Mouse (Mus musculus): ENCODE measurements around the gene 1700067K01Rik.
"Not testable (repeated sequence)": the region's sequence is repeated elsewhere in the genome, so short reads cannot be mapped to it uniquely, and the experiment has no call there.

1700067K01Rik gene

DNA sequence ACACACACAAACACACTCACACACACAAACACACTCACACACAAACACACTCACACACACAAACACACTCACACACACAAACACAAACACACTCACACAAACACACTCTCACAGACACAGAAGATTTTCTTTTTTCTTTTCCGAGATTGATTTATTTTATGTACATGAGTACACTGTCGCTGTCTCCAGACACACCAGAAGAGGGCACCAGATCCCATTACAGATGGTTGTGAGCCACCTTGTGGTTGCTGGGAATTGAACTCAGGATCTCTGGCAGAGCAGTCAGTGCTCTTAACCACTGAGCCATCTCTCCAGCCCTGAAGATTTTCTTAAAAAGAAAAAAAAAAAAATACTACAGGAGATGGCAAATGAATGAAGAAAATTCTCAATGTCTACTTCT lies 18.1 kb upstream of the 1700067K01Rik start:
- in situ Hi-C loops (cut with MboI, MseI), result not testable (repeated sequence)

DNA sequence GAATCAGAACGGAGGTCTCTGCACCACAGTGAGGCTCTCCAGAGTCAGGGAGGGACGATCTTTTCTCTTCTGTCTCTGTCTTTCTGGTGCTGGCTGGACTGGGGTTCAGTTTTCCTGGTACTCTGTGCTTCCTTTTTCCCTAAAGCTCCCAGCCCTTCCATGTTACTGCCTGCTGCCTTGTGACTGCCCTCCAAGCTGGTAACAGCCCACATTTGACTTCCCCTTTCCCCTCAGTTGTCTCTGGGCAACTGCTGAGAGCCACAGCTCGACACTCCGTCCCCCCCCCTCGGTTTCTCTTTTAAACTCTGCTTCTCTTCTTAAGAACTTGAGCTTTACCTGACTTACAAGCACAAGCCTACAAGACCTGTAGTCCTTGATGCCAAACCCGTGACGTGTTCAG lies 12.1 kb upstream of the 1700067K01Rik start:
- in situ Hi-C loops (cut with MboI, MseI), result no loop called here

- in situ Hi-C loops (cut with MboI, MseI), result no loop called here
These were observed 11.1 kb upstream of the 1700067K01Rik start for GRCm38 (mm10) chr8:83990170-83990569.

GRCm38 (mm10) chr8:83992488-83992887 lies 8.8 kb upstream of the 1700067K01Rik start:
- in situ Hi-C loops (cut with MboI, MseI), result no loop called here

DNA sequence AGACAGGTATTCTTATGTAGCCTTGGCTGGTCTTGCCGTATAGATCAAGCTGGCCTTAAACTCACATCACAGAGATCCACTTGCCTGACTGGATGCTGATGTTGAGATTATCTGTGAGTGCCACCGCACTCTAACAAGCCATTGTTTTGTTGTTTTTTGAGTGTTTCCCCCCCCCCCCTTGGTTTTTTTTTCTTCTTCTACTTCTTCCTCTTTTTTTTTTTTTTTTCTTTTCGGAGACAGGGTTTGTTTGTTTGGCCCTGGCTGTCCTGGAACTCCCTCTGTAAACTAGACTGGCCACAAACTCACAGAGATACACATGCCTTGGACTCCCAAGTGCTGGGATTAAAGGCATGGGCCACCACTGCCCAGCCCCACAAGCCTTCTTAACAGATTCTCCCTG lies 7.3 kb upstream of the 1700067K01Rik start:
- in situ Hi-C loops (cut with MboI, MseI), result no loop called here

DNA sequence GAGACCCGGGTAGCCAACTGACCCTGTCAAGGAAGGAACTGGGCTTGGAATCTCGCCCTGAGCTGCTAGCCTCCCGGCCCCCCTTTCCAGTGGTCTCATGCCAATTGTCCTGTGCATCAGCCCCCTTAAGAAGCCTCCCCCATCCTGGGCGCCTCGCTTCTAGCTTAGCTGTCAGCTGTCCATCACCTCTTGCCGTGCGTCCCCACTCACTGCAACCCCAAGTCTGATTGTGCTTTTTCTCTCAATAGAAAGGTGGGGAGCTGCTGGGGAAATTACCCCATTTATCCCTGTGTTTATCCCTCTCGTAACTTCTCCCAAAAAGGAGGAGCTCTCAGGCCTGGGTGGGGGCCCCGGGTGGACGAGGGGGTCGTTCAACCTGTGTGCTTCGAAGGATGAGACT lies 5.3 kb upstream of the 1700067K01Rik start:
- in situ Hi-C loops (cut with MboI, MseI), result no loop called here

GRCm38 (mm10) chr8:83996567-83997505 lies 4.5 kb upstream of the 1700067K01Rik start:
- in situ Hi-C loops (cut with MboI, MseI), result no loop called here

DNA sequence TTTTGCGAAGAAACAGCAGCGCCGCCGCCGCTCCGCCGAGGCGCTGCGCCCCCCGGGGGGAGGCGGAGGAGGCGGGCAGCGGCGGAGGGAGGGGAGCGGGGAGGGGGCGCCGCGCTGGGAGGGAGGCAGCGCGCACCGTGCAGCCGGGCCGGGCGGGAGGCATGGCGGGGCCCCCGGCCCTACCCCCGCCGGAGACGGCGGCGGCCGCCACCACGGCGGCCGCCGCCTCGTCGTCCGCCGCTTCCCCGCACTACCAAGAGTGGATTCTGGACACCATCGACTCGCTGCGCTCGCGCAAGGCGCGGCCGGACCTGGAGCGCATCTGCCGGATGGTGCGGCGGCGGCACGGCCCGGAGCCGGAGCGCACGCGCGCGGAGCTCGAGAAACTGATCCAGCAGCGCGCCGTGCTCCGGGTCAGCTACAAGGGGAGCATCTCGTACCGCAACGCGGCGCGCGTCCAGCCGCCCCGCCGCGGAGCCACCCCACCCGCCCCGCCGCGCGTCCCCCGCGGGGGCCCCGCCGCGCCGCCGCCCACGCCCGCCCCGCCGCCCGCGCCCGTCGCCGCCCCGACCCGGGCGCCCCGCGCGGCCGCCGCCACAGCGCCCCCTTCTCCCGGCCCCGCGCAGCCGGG lies 3.7 kb upstream of the 1700067K01Rik start, which contains the start of gene Samd1:
Gene Samd1 (plus strand): TSS at position 162 of the 631 bp plus-strand sequence.
- in situ Hi-C loops (cut with MboI, MseI), result no loop called here

GRCm38 (mm10) chr8:83998231-83999056 lies 2.9 kb upstream of the 1700067K01Rik start:
- in situ Hi-C loops (cut with MboI, MseI), result no loop called here

GRCm38 (mm10) chr8:83999057-83999705 lies 2.1 kb upstream of the 1700067K01Rik start:
- in situ Hi-C loops (cut with MboI, MseI), result no loop called here

DNA sequence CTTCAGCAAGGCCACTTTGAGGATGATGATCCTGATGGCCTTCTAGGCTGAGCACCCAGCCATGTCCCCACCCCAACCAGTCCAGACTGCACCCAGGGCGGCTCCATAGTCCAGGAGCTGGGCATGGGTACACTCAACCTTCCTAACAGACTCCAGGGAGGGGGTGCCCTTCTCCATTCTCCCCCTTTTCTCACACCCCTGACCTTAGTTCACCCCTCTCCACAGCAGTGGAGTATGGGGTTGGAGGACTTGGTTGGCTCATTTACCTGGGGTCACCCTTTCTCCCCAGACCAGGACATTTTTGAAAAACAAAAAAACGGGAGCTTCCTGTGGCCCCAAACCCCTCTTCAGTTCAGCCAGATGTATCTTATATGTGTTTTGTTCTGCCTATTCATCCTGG lies 1.5 kb upstream of the 1700067K01Rik start:
- in situ Hi-C loops (cut with MboI, MseI), result no loop called here

DNA sequence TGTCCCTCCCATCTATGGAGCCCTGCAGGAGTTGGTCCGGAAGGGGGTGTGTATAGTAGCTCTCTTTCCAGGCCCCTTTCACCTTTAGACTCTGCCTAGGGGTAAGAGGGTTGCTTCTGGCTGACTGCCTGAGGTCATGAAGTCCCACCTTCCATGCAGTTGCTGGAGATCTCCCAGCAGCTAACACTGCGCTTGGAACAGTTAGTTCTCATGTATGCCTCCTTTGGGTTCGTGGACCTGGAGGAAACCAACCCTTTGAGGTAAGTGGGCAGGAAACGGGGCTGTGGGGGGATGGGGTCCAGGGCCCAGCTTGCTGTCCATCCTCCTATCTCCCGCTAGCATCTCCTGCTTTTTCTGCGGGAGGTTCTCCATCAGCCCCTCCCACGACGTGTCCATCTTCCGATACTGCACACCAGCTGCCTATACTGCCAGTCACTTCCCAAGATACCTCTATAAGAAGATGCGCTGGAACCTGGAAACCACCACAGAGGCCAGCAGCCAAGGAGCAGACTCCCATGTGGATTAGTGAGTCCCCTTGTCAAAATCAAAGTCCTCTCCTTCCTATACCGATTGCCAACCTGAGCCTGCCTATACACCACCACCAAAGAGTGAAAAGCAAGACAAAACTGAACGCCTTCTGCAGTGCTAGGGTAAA lies 1.8 kb downstream of the 1700067K01Rik start:
- in situ Hi-C loops (cut with MboI, MseI), result no loop called here

DNA sequence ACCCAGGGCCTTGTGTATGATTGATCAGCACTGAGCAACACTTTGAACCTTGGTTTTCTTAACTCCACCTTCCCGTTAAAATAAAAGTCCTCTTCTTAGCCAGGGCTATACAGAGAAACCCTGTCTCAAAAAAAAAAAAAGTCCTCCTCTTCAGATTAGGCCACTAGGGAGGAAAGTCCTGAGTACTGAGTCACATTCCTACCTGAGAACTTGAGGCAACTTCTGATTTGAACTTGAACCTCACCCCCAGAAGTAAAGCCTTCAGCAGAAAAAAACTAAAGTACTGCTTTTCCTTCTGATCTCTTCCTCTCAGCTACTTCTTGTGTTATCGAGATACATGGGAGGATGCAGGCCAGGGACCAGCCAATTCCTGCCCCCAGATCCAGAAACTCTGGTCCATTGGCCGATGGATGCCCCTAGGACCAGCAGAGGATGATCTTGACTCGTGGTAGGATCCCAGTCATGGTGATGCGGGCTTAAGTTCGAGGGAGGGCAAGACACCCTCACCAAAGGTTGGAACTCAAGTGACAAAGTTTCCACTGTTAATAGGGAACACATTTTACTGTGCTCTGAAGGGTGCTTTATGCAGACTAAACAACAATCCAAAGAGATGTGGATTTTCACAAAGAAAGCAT lies 2.4 kb downstream of the 1700067K01Rik start:
- in situ Hi-C loops (cut with MboI, MseI), result no loop called here

- in situ Hi-C loops (cut with MboI, MseI), result no loop called here
These were observed 3.4 kb downstream of the 1700067K01Rik start for GRCm38 (mm10) chr8:84004533-84005201.

DNA sequence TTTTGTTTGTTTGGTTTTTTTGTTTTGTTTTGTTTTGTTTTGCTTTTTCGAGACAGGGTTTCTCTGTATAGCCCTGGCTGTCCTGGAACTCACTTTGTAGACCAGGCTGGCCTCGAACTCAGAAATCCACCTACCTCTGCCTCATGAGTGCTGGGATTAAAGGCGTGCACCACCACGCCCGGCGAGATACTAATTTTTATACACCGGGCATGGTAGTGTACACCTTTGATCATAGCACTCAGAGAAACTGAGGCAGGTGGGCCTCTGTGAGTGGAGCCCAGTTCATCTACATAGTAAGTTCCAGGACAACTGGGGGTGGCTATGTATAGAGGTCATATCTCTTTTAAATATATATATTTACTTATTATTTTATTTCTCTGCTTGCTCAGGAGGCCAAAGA lies 4.2 kb downstream of the 1700067K01Rik start:
- in situ Hi-C loops (cut with MboI, MseI), result not testable (repeated sequence)

GRCm38 (mm10) chr8:84008362-84008761 lies 7.1 kb downstream of the 1700067K01Rik start:
- in situ Hi-C loops (cut with MboI, MseI), result no loop called here

GRCm38 (mm10) chr8:84009876-84010275 lies 8.6 kb downstream of the 1700067K01Rik start:
- in situ Hi-C loops (cut with MboI, MseI), result no loop called here

GRCm38 (mm10) chr8:84010625-84011611 lies 9.6 kb downstream of the 1700067K01Rik start:
- in situ Hi-C loops (cut with MboI, MseI), result no loop called here

Data from T-helper 2 cell (primary cell).